Comparison of ENCODE assay signal across 8 mouse cellular contexts in the genomic region with DNA sequence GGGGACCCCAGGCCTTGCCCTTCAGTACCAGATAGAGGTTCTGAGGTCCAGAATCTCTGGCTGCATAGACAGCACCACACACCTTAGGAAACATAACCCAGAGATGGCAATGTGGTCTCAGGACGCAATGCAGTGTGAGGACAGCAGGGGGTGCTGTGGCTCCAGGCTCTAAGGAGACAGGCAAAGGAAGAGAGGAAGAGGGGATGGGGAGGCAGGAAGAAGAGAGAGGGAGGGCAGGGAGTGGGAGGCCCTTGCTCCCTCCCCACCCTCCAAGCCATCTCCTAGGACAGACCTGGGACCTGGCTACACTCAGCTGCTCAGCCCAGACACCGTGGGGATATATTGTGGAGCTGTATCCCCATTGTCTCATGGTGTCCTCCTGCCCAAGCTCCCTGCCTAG. TPM values are rescaled to one million over a fixed set of nuclear protein-coding genes. Genes with fewer than 3 reads are reported as not detected.
DNase-seq lines count a peak whose midpoint lies in the region; ATAC-seq lines count a peak whose summit lies in the region.

No protein-coding gene starts in this region.

- DNase-seq in ES-CJ7 (ENCODE audit: low read depth, low spot score) = peak; percentile 66
- DNase-seq in hindbrain, embryonic 14.5 days (ENCODE audit: low spot score) = peak; percentile 87
- DNase-seq in layer of hippocampus, postnatal 36 days = peak; percentile 80 to 85
- peak; percentile 78 for DNase-seq in right cerebral cortex, adult 18-20 months
- DNase-seq in urinary bladder, postnatal 10 days (ENCODE audit: low spot score) = peak; percentile 41

- no peak overlapping the region for H3K4me2 ChIP-seq in forebrain, embryonic 15.5 days (replicated peaks)
- no peak overlapping the region for H3K4me2 ChIP-seq in hindbrain, embryonic 14.5 days (replicated peaks)

- H3K27me3 ChIP-seq in forebrain, embryonic 15.5 days = 0 out of 2 replicates have a peak, but pooled peaks cover 4% of the 10 kb centered on the region
- H3K27me3 ChIP-seq in hindbrain, embryonic 14.5 days (ENCODE audit: control insufficient read depth, insufficient read depth, low read length) = no peaks in the 10 kb centered on the region

- peak; percentile 36 for ATAC-seq in cerebellum, adult (ENCODE audit: insufficient number of reproducible peaks, low FRiP score, low TSS enrichment)
- peak; percentile 44 for ATAC-seq in forebrain, embryonic 15.5 days (replicated peaks)
- ATAC-seq in hindbrain, embryonic 14.5 days (ENCODE audit: low FRiP score) = peak; percentile 25; the same call in 1 of the 2 replicates
- ATAC-seq in megakaryocyte, adult 5-6 weeks (ENCODE audit: poor library complexity, severe bottlenecking) = peak; percentile 83

- H3K4me1 ChIP-seq in forebrain, embryonic 15.5 days = peaks cover 30% of the 10 kb centered on the region
- peaks cover 47% of the 10 kb centered on the region for H3K4me1 ChIP-seq in hindbrain, embryonic 14.5 days (replicated peaks; ENCODE audit: control insufficient read depth, insufficient read depth, low read length)

- no peak overlapping the region for H3K9ac ChIP-seq in forebrain, embryonic 15.5 days (replicated peaks)
- no peak overlapping the region for H3K9ac ChIP-seq in hindbrain, embryonic 14.5 days

- H3K36me3 ChIP-seq in forebrain, embryonic 15.5 days = no peaks in the 10 kb centered on the region
- H3K36me3 ChIP-seq in hindbrain, embryonic 14.5 days (replicated peaks; ENCODE audit: control insufficient read depth, insufficient read depth) = no peaks in the 10 kb centered on the region

- H3K27ac ChIP-seq in forebrain, embryonic 15.5 days (replicated peaks) = no peak overlapping the region
- no peak overlapping the region for H3K27ac ChIP-seq in hindbrain, embryonic 14.5 days

- WGBS in forebrain, embryonic 15.5 days = 6% methylated on average over 2 of the region's 2 CpGs
- WGBS in hindbrain, embryonic 14.5 days = 5% methylated on average over 2 of the region's 2 CpGs

- no peaks in the 10 kb centered on the region for H3K9me3 ChIP-seq in forebrain, embryonic 15.5 days
- no peaks in the 10 kb centered on the region for H3K9me3 ChIP-seq in hindbrain, embryonic 14.5 days (ENCODE audit: control insufficient read depth, low read length)

- H3K4me3 ChIP-seq in forebrain, embryonic 15.5 days = no peak overlapping the region
- H3K4me3 ChIP-seq in hindbrain, embryonic 14.5 days (replicated peaks; ENCODE audit: low read length) = no peak overlapping the region

RNA-seq across cellular contexts. Expression of gene Tpra1, which starts 25.5 kb away (rescaled TPM):
- polyA plus RNA-seq in forebrain, embryonic 15.5 days (2015; fragmentation: Nextera tagmentation; extraction: Ambion mirVana) = 61.5 and 64.1 TPM in 2 replicates
- 45.8 and 48.5 TPM in 2 replicates for polyA plus RNA-seq in hindbrain, embryonic 14.5 days (2014; fragmentation: Nextera tagmentation; extraction: Ambion mirVana)
- 10 to 100 TPM; 45.8 to 48.5 TPM for total RNA-seq in layer of hippocampus, postnatal 36 days (2021)
- total RNA-seq in megakaryocyte, adult 5-6 weeks (2015) = 24.0 and 26.1 TPM in 2 replicates
- 32.4 and 35.5 TPM in 2 replicates for total RNA-seq in megakaryocyte, adult 5-6 weeks (2017)

RNA-seq across cellular contexts. Expression of gene Mcm2, which starts 29.0 kb away (rescaled TPM):
- polyA plus RNA-seq in forebrain, embryonic 15.5 days (2015; fragmentation: Nextera tagmentation; extraction: Ambion mirVana) = 70.0 and 75.2 TPM in 2 replicates
- polyA plus RNA-seq in hindbrain, embryonic 14.5 days (2014; fragmentation: Nextera tagmentation; extraction: Ambion mirVana) = 27.0 and 30.2 TPM in 2 replicates
- 1 to 10 TPM; 4.5 to 5.1 TPM for total RNA-seq in layer of hippocampus, postnatal 36 days (2021)
- 45.4 and 47.7 TPM in 2 replicates for total RNA-seq in megakaryocyte, adult 5-6 weeks (2015)
- 77.2 TPM in 2 replicates for total RNA-seq in megakaryocyte, adult 5-6 weeks (2017)

RNA-seq across cellular contexts. Expression of gene Podxl2, which starts 52.8 kb away (rescaled TPM):
- polyA plus RNA-seq in forebrain, embryonic 15.5 days (2015; fragmentation: Nextera tagmentation; extraction: Ambion mirVana) = 590 and 608 TPM in 2 replicates
- 525 and 527 TPM in 2 replicates for polyA plus RNA-seq in hindbrain, embryonic 14.5 days (2014; fragmentation: Nextera tagmentation; extraction: Ambion mirVana)
- total RNA-seq in layer of hippocampus, postnatal 36 days (2021) = 100 to 1,000 TPM; 159 to 169 TPM
- total RNA-seq in megakaryocyte, adult 5-6 weeks (2015) = not detected in 2 replicates
- 0.16 and 0.40 TPM in 2 replicates for total RNA-seq in megakaryocyte, adult 5-6 weeks (2017)

Comparison
In these comparisons a context has a peak if more than half of its experiments do, and no peak if none do; other contexts are left out.
1. ATAC-seq: peak in every context shown above with its lines; median percentile 83 in megakaryocyte, adult 5-6 weeks; 44 in forebrain, embryonic 15.5 days; 36 in cerebellum, adult; 25 in hindbrain, embryonic 14.5 days.
2. RNA of gene Mcm2, which starts 29.0 kb away (total RNA-seq): 45.4 to 77.2 TPM in megakaryocyte, adult 5-6 weeks; 4.5 to 5.1 TPM in layer of hippocampus, postnatal 36 days; every median in the first group is over 4 times any median in the second.
3. RNA of gene Podxl2, which starts 52.8 kb away (total RNA-seq): 159 to 169 TPM in layer of hippocampus, postnatal 36 days; 0.16 to 0.40 TPM in megakaryocyte, adult 5-6 weeks; every median in the first group is over 100 times any median in the second.
4. Peak in every context shown above with its lines, with median percentiles within 50 percentile points of each other: DNase-seq.